Mouse (Mus musculus) B cell, adult 62 days (primary cell): Measurements from ENCODE around the gene Hcar2. TPM values are rescaled to one million over a fixed set of nuclear protein-coding genes. Genes with fewer than 3 reads are reported as not detected.

ENCODE experiments used
- total RNA-seq: library from RNA; stranded (reverse); gene quantifications from 4 replicates; pipeline ENCODE4 v1.2.4, GENCODE M21; 2023

Gene Hcar2
- 0.56 to 0.79 TPM (median 0.60 TPM) in 3 of 4 replicates, not detected in the other for total RNA-seq

DNA sequence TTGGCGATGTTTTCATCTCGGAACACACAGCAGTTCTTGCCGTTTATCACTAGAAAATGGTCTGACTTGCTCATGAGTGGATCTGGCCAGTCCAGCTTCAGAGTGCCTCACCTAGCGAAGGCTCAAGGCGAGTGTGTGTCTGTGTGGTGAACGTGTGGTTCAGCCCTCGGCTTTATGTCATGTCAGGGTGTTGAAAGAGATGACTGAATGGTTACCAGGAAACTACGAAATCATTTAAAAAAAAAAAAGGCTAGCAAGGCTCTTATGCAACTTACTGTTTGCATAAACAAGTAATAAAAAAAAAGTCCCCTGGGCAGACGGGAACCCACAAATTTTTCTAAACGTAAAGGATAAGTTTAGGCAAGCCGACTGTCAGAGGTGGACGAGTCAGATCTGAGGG is at the start of gene Hcar2:
Gene Hcar2 (minus strand): TSS at position 135 of the 400 bp plus-strand sequence.

DNA sequence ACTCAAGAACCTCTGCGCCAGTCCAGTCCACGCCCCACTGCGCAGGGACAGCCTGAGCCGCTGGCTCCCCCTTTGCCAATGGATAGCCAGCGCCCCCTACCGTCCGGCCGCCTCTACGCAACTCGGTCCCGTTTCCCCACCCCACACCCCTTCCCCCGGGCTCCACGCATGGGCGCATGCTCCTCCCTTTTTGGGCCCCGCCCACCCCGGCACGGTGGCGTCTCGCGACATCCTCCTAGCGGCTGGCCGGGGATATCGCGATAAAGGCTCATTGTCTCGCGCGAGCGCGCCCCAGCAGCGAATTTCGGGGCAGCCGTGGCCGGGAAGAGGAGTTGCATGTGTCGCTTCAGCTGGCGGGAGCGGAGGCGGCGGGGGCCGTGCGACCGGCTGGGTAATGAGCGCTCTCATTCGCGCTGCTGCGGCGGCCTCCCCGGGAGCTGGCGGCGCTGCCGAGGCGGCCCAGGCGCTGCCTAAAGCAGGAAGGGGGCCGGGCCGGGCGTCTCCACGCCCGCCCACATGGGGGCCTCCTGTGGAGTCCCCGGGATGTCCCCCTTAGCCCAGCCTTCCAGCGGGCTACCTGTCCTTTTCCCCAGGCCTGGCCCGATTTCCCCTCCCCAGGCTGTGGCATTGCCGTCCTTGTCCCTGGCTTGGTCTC is 41.8 kb upstream of the Hcar2 start, which contains the start of gene Denr:
Gene Denr (plus strand): TSS at position 200 of the 655 bp plus-strand sequence.

DNA sequence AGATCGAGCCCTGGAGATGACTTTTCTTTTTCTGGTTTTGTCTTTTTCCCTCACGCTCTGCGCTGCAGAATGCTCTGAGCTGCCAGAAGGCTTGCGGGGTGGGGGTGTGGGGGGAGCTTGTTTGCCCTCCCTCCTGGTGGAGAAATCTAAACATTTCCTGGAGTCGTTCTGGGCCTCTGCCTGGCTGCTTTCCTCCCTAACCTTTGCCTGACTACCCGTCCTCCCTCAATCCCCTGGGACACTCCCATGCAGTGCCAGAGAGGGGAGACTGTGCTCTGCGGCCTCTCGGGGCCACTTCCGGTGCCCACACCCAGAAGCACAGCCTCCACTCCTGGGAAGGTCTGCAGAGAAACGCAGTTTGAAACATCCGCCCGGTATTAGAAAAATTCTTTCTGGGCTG is 14.6 kb upstream of the Hcar2 start, which contains the start of gene Hcar1:
Gene Hcar1 (minus strand): TSS at position 93 of the 400 bp plus-strand sequence.

Other genes with a start within 250 kb of the Hcar2 start
- 24.8 to 28.9 TPM (median 25.7 TPM) in 4 replicates for gene Clip1, start 180.9 kb downstream of the Hcar2 start, total RNA-seq
- 73.5 to 83.3 TPM (median 77.5 TPM) in 4 replicates for gene Zcchc8, start 144.4 kb downstream of the Hcar2 start, total RNA-seq
- 260 to 275 TPM (median 271 TPM) in 4 replicates for gene Rsrc2, start 116.1 kb downstream of the Hcar2 start, total RNA-seq
- gene Kntc1, start 115.8 kb downstream of the Hcar2 start, total RNA-seq = 1.2 to 1.8 TPM (median 1.5 TPM) in 4 replicates
- not detected in 4 replicates for gene Hcar1, start 14.5 kb upstream of the Hcar2 start, total RNA-seq
- gene Denr, start 41.7 kb upstream of the Hcar2 start, total RNA-seq = 36.6 to 47.0 TPM (median 39.1 TPM) in 4 replicates
- gene Gm43518, start 61.9 kb upstream of the Hcar2 start, total RNA-seq = 1.4 to 2.4 TPM (median 1.6 TPM) in 3 of 4 replicates, not detected in the other
- gene Ccdc62, start 65.2 kb upstream of the Hcar2 start, total RNA-seq = 4.3 to 5.6 TPM (median 5.4 TPM) in 4 replicates
- gene Hip1r, start 108.1 kb upstream of the Hcar2 start, total RNA-seq = 239 to 258 TPM (median 251 TPM) in 4 replicates
- 147 to 182 TPM (median 159 TPM) in 4 replicates for gene Vps37b, start 166.8 kb upstream of the Hcar2 start, total RNA-seq
- 2.8 to 4.7 TPM (median 4.4 TPM) in 4 replicates for gene Abcb9, start 230.3 kb upstream of the Hcar2 start, total RNA-seq
- gene Ogfod2, start 246.8 kb upstream of the Hcar2 start, total RNA-seq = 16.5 to 20.5 TPM (median 18.1 TPM) in 4 replicates